Mouse (Mus musculus) spleen, postnatal 4 days (tissue): ENCODE results near the gene Plcb1.

Source experiments
- DNase-seq, 2 experiments: peaks; one replicate each; pipeline ENCODE4 v3.0.0; 2022; ENCODE audit warnings: low spot score in 2 of 2

Plcb1 gene

DNA sequence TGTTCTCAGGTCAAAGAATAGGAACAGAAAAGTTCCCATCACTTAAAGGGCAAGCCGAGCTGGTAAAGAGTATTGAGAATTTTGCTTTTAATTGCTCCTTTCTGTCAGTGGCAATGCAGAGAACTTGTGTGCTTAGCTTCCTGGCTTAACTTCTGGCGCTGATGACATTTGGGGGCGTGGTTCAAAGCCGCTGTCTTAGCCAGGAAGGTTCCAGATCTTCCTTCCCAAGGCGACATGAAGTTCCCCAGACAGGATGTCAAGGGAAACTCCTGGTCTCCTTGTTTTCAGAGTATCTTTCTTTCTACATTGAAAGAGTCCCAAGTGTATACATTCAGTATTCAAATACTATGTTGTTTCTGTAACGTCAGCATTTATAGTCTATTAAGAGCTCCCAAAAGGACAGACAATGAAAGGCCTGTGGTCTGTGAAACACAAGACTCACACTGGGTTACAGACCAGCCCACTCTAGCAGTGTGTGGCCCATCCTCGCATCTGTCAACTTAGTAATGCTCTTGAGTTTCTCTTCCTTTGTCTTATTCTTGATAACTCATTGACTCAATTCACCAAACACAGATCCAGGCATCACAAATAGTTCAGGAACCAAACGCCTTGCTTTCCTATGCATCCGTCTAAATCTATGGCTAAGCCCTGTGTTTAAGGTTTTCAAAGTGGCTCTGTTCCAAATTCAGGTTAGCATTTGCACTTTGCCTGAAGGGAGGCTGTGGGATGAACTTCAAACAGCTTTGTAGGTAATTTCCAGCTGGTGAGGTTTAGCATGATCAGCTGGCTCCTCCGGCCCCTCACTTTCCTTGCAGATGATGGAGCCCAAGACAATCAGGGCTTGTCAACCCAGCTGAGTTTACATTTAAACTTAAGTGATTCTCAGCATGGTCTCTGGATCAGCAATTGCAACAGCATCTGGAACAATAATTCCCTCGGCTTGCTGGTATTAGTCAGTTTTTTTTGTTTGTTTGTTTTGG is 418.6 kb downstream of the Plcb1 start:
- DNase-seq: no peak

- no peak for DNase-seq
Observed at GRCm38 (mm10) chr2:135208890-135209289, 423.0 kb downstream of the Plcb1 start.

- DNase-seq: no peak
Observed at GRCm38 (mm10) chr2:135214746-135215448, 429.0 kb downstream of the Plcb1 start.

GRCm38 (mm10) chr2:135219406-135219805 is 433.5 kb downstream of the Plcb1 start:
- no peak for DNase-seq

DNA sequence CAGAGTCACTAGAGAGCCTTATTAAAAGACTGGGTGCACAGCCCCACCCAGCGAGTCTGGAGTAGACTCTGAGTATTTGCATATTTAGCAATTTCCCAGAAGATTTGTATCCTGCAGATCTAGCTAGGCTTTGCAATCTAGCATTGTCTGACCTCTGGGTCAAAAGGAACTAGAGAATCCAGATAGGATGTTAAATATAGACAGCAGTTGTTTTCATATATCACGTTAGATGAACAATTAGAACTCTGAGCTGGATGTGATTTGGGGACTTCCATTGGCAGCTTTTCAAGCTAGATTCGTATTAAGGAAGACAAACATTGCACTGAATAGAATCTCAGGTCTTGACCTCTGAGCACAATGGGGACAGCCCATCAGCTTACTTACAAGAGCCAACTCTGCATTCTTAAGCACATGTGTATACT is 439.7 kb downstream of the Plcb1 start:
- DNase-seq: no peak

DNA sequence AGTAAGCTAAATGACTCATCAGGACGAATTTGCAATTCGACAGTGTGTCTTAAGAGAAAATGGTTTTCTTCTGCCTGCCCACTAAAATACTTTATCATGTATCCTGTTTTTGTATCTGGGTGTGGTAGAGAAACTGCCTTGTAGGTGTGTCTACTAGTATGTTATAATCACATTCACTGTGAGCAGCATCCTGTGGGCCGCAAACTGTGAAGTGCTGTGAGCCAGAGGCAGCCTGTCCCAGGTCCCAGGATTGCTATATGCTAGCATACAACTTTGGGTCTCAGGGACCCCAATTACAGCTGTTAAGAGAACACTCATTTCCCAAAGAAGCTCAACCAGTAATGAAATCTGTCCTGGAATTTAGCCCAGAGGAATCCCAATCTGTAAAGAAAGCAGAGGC is 444.4 kb downstream of the Plcb1 start:
- no peak for DNase-seq

- no peak for DNase-seq
Observed at GRCm38 (mm10) chr2:135242662-135243316, 456.9 kb downstream of the Plcb1 start.

- no peak for DNase-seq
Observed at GRCm38 (mm10) chr2:135243764-135244163, 457.9 kb downstream of the Plcb1 start.

GRCm38 (mm10) chr2:135249925-135250324 is 464.1 kb downstream of the Plcb1 start:
- DNase-seq: no peak

GRCm38 (mm10) chr2:135251821-135252315 is 466.0 kb downstream of the Plcb1 start:
- DNase-seq: no peak

GRCm38 (mm10) chr2:135259136-135259535 is 473.3 kb downstream of the Plcb1 start:
- DNase-seq: no peak

GRCm38 (mm10) chr2:135263943-135264342 is 478.1 kb downstream of the Plcb1 start:
- no peak for DNase-seq

- DNase-seq: no peak
Observed at GRCm38 (mm10) chr2:135274949-135275348, 489.1 kb downstream of the Plcb1 start.

GRCm38 (mm10) chr2:135278506-135278905 is 492.6 kb downstream of the Plcb1 start:
- no peak for DNase-seq

DNA sequence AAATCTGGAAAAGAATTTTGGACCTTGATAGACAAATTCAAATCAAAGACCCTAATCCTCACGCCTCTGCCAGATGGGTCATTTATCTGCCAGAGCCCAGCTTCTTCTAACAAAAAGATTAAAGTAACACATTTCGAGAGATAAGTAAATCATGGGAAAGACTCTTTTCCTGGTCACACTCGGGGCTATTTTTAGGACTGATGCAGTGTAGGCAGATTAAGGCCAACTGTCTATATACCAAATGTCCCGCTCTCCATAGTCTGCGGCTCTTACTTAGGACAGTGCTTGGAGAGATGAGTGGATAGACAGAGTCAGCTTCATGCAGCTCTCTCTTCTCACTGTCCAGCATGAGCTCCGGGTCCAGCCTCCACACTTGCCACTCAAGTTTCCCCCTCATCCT is 493.2 kb downstream of the Plcb1 start:
- DNase-seq: no peak

- DNase-seq: no peak
Observed at GRCm38 (mm10) chr2:135283783-135284182, 497.9 kb downstream of the Plcb1 start.

DNA sequence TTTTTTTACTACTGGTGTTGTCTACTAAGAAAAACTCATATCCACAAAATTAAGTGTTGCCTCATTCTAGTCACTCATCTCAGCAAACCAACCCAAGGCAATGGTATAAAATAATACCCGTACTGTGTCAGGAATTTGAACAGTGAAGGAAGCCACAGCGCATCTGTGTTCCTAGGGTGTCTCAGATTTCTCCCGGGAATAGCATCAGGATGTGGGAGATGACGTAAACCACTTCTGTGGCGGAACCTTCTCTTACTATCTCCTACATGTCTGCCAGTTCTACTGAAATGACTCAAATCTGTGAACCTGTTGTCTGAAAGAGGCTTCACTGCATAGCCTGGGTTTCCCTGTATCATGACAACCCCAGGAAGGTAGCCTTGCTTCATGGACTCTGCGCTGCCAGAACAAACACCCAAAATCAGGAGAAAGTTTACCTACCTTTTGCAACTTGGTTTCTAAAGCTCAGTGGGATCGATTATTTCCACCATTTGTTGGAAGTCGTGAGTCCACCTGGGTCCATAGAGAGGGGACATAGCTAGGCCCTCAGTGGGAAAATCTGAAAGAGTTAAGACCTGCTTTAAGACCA is 510.4 kb downstream of the Plcb1 start:
- no peak for DNase-seq

DNA sequence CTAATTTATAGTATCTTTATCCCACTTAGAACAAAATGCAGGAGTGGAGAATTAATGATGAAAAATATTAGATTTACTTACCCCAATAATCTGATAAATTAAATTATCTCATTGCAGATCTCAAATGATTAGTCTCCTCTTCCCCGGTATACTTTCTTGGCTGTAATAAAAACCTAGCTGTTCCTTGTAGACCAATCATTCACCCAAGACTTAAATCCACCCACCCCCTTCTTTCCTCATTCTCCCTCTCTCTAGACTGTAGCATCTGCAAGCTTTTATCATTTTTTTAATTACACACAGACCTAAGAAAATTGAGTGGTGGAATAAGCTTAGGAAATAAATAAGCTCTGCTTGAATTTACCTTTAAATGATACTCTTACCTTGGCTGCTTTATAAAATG is 514.6 kb downstream of the Plcb1 start:
- DNase-seq: no peak

DNA sequence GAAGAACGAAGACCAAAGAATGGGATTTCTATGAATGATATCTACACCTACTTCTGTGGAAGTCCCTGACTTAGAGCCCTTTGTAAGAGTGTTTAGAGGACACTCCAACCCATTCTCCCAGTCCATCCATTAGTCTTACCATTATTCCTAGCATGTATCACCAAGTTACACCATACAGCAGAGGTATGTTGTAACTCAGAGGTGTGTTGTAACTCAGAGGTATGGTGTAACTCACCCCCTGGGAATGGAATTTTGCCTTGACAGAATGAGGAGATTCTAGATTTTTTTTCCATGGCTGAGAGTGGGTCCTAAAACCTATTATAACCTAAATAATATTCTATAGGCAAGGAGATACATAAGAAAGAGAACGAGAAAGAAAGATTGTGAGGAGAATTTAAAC is 516.6 kb downstream of the Plcb1 start:
- DNase-seq: no peak

- no peak for DNase-seq
Observed at GRCm38 (mm10) chr2:135305186-135305585, 519.3 kb downstream of the Plcb1 start.

DNA sequence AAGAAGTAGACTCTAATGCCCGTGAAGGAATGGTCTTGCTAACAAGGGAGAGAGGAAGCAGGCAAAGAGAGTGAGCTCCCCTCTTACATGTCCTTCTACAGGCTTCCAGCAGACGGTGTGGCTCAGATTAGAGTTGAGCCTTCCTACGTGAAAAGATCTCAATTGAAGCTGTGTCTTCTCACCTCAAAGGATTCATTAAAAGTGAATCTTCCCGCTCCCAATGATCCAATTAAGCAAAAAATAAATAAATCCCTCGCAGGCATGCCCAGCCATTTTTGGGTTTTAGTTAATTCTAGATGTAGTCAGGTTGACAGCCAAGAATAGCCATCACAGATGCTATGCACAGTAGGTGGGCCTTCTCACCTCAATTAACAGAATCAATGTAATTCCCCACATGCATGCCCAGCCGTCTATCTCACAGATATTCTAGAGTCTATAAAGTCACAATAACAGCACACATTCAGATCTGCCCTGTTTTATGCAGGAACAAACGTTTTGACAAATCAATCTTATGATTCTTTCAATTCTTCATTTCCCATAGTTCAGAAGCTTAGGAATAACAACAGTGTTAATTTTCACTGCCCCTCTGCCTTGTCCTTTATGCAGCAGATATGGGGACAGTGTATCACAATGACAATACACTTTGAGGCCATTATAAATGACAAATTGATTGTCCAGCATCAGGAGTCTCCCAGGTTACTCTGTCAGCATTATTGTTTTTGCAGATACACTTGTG is 520.0 kb downstream of the Plcb1 start:
- no peak for DNase-seq
